Mouse (Mus musculus) adrenal gland, adult 10 weeks (tissue): ENCODE results near the gene Palmd. TPM values are rescaled to one million over a fixed set of nuclear protein-coding genes. Genes with fewer than 3 reads are reported as not detected.

Experiments used
- polyA plus RNA-seq: library from polyadenylated mRNA; stranded (reverse); fragments of 350-450 nt; fragmentation: Illumina TruSeq; extraction: RNeasy Lipid Tissue Mini Kit (QIAGEN cat#74804); gene quantifications from one replicate; pipeline ENCODE4 v1.2.3, GENCODE M21; 2014; ENCODE audit warnings: low read depth, low replicate concordance

Palmd gene
- 171 TPM for polyA plus RNA-seq

GRCm38 (mm10) chr3:116968540-116968997 lies at the start of gene Palmd:
Gene Palmd, minus strand, starts transcription at chr3:116968987.

GRCm38 (mm10) chr3:116967967-116968366 lies 820 bp downstream of the Palmd start, which contains the start of gene 4930455H04Rik:
Gene 4930455H04Rik, plus strand, starts transcription at chr3:116968267.

Other genes starting within 250 kb of the Palmd start
- 76.0 TPM for gene Agl, start 160.8 kb downstream of the Palmd start, polyA plus RNA-seq
- gene Frrs1, start 109.5 kb downstream of the Palmd start, polyA plus RNA-seq: 14.7 TPM
- not detected for gene 4930455H04Rik, start 720 bp downstream of the Palmd start, polyA plus RNA-seq